Mouse (Mus musculus) hindbrain, embryonic 10.5 days (tissue): ENCODE data around the gene Gm10318. TPM values are rescaled to one million over a fixed set of nuclear protein-coding genes. Genes with fewer than 3 reads are reported as not detected.

Experiments
- DNase-seq: peaks from one replicate; pipeline ENCODE4 v3.0.0-alpha.2; 2017; ENCODE audit warnings: low spot score
- H3K27ac ChIP-seq: fragments of 300-500 bp; sonication (generic); 2 replicates; pipeline ENCODE4 v1.5.1; 2016; ENCODE audit warnings: mild to moderate bottlenecking, moderate library complexity
- H3K27me3 ChIP-seq: fragments of 300-500 bp; sonication (generic); 2 replicates; pipeline ENCODE4 v1.6.1; 2016; ENCODE audit warnings: mild to moderate bottlenecking; ENCODE audit not compliant: poor library complexity, insufficient read depth, severe bottlenecking
- H3K36me3 ChIP-seq: fragments of 300-500 bp; sonication (generic); 2 replicates; pipeline ENCODE4 v1.6.1; 2016; ENCODE audit warnings: mild to moderate bottlenecking, moderate library complexity
- H3K4me1 ChIP-seq: fragments of 300-500 bp; sonication (generic); replicated peaks from 2 replicates; pipeline ENCODE4 v1.6.1; 2016; ENCODE audit warnings: mild to moderate bottlenecking
- H3K4me3 ChIP-seq: fragments of 300-500 bp; sonication (generic); 2 replicates; pipeline ENCODE4 v1.5.1; 2016; ENCODE audit warnings: mild to moderate bottlenecking, moderate library complexity
- H3K9me3 ChIP-seq: fragments of 300-500 bp; sonication (generic); 2 replicates; pipeline ENCODE4 v1.6.1; 2016; ENCODE audit warnings: mild to moderate bottlenecking, moderate library complexity
- WGBS: fragments of 180-500 bp; shearing (Covaris S2); methylation state at CpG from one replicate; pipeline ENCODE4 v1.1.7; 2016; 5-methylcytosine and 5-hydroxymethylcytosine counted together
- polyA plus RNA-seq: library from polyadenylated mRNA; unstranded; fragments of >200 nt; fragmentation: Nextera tagmentation; extraction: Ambion mirVana; gene quantifications from 2 replicates; pipeline ENCODE4 v1.2.1, GENCODE M21; 2016

Gm10318 gene
- polyA plus RNA-seq: not detected in 2 replicates

- DNase-seq: no peak
- Histone ChIP-seq H3K9me3 (no peaks in the 10 kb centered on the region), H3K4me1 (peaks cover 9% of the 10 kb centered on the region; the same call in 1 of the 2 replicates), H3K27me3 (no peaks in the 10 kb centered on the region), H3K27ac (0 out of 2 replicates have a peak within 1 kb of the TSS, but pooled peaks have one; percentile 35), H3K36me3 (no peaks in the 10 kb centered on the region), H3K4me3 (no peak within 1 kb of the TSS)
- WGBS: 61% methylated on average over 9 of the region's 9 CpGs
Observed at GRCm38 (mm10) chr10:77852559-77852958, at the start of gene Gm10318. Gene Gm10318 (plus strand): TSS chr10:77852859.

GRCm38 (mm10) chr10:77804095-77804494 is 48.6 kb upstream of the Gm10318 start:
- Histone ChIP-seq H3K27ac (no peak overlapping the region), H3K9me3 (peaks cover 6% of the 10 kb centered on the region; the same call in 1 of the 2 replicates), H3K27me3 (no peaks in the 10 kb centered on the region), H3K4me1 (peaks cover 3% of the 10 kb centered on the region), H3K36me3 (no peaks in the 10 kb centered on the region), H3K4me3 (no peak overlapping the region)
- 82% methylated on average over 3 of the region's 3 CpGs for WGBS
- DNase-seq: no peak

DNA sequence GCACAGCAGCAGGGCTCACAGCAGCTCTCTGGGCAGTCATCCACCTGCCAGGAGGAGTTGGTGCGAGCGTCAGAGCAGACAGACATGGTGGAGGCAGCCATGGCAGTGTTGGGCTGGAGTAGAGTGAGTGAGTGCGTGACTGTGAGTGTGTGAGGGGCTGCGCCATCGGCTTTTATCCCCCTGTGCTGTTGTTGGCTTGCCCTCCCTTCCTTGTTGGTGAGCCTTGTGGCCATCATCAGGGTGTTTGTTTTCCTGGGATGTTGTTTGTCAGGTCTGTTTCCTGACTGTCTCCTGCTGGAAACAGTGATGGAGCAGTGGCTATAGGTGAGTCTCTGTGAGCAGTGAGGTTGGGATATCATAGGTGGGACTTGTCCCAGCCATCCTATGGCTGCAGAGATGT is 40.9 kb upstream of the Gm10318 start, which contains the start of gene Gm9507:
Gene Gm9507, minus strand, starts transcription at position 101 of the 400 bp plus-strand sequence.
- Histone ChIP-seq H3K4me3 (no peak within 1 kb of the TSS), H3K9me3 (peaks cover 9% of the 10 kb centered on the region), H3K27ac (no peak within 1 kb of the TSS), H3K27me3 (no peaks in the 10 kb centered on the region), H3K36me3 (no peaks in the 10 kb centered on the region), H3K4me1 (peaks cover 7% of the 10 kb centered on the region; the same call in 1 of the 2 replicates)
- no peak for DNase-seq
- WGBS: 72% methylated on average over 5 of the region's 5 CpGs

- Histone ChIP-seq H3K36me3 (no peaks in the 10 kb centered on the region), H3K9me3 (peaks cover 3% of the 10 kb centered on the region; the same call in 1 of the 2 replicates), H3K4me1 (peaks cover 7% of the 10 kb centered on the region; the same call in 1 of the 2 replicates), H3K4me3 (no peak within 1 kb of the TSS), H3K27ac (0 out of 2 replicates have a peak within 1 kb of the TSS, but pooled peaks have one; percentile 35), H3K27me3 (no peaks in the 10 kb centered on the region)
- WGBS: 57% methylated on average over 4 of the region's 4 CpGs
- no peak for DNase-seq
Observed at GRCm38 (mm10) chr10:77814382-77814781, 38.3 kb upstream of the Gm10318 start, which contains the start of gene Gm2696. Gene Gm2696 (plus strand): TSS chr10:77814682.

DNA sequence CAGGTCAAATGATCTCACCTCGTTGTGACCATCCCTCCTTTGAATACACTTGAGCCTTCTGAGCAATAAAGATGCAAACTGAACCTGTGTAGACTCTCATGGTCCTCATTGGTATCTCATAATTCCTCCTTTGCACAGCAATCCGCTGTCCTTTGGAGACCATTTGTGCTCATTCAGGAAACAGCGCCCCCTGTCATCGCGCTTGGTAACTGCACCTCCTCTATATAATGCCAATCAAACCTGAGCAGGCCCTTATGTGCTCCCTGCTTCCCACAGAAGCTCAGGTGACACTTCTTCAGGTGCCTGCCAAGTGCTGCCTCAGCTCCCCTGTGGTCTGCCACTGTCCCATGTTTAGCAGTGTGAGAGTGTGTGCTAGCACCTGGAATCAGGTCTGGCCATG is 37.1 kb upstream of the Gm10318 start:
- 31% methylated on average over 5 of the region's 5 CpGs for WGBS
- H3K4me3 ChIP-seq: no peak overlapping the region
- H3K4me1 ChIP-seq: peaks cover 7% of the 10 kb centered on the region; the same call in 1 of the 2 replicates
- H3K9me3 ChIP-seq: no peaks in the 10 kb centered on the region
- H3K27me3 ChIP-seq: no peaks in the 10 kb centered on the region
- 0 out of 2 replicates have a peak overlapping the region, but pooled peaks have one; percentile 35 for H3K27ac ChIP-seq
- peak; percentile 33 for DNase-seq
- H3K36me3 ChIP-seq: no peaks in the 10 kb centered on the region

GRCm38 (mm10) chr10:77818523-77818922 is 34.1 kb upstream of the Gm10318 start:
- H3K4me3 ChIP-seq: no peak overlapping the region
- no peak for DNase-seq
- H3K27ac ChIP-seq: no peak overlapping the region
- H3K36me3 ChIP-seq: no peaks in the 10 kb centered on the region
- no peaks in the 10 kb centered on the region for H3K27me3 ChIP-seq
- no peaks in the 10 kb centered on the region for H3K9me3 ChIP-seq
- 93% methylated on average over 4 of the region's 4 CpGs for WGBS
- H3K4me1 ChIP-seq: peaks cover 7% of the 10 kb centered on the region; the same call in 1 of the 2 replicates

DNA sequence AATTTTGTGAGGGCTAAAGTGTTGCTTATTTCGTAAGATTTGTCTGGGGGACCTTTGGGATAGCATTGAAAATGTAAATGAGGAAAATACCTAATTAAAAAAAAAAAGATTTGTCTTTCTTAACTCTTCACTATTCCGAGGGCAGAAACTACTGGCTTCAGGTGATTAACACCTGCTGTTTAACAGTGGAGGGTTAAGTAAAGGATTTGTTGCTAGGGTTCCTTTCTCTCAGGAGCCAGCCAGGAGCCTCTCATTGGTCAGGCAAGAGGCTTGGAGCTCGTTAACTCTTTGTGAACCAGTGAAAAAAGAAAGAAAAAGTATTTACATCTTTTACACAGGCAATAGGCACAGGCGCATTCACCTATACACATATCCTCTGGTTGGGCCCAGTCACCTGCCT is 33.5 kb upstream of the Gm10318 start:
- Histone ChIP-seq H3K9me3 (peaks cover 5% of the 10 kb centered on the region; the same call in 1 of the 2 replicates), H3K27me3 (no peaks in the 10 kb centered on the region), H3K27ac (no peak overlapping the region), H3K4me1 (peaks cover 7% of the 10 kb centered on the region; the same call in 1 of the 2 replicates), H3K4me3 (no peak overlapping the region), H3K36me3 (no peaks in the 10 kb centered on the region)
- WGBS: 40% methylated on average over 4 of the region's 4 CpGs
- no peak for DNase-seq

- Histone ChIP-seq H3K4me1 (no peaks in the 10 kb centered on the region), H3K27ac (no peak within 1 kb of the TSS), H3K9me3 (peaks cover 5% of the 10 kb centered on the region; the same call in 1 of the 2 replicates), H3K27me3 (no peaks in the 10 kb centered on the region), H3K4me3 (no peak within 1 kb of the TSS), H3K36me3 (no peaks in the 10 kb centered on the region)
- WGBS: 67% methylated on average over 6 of the region's 6 CpGs
- DNase-seq: no peak
Observed at GRCm38 (mm10) chr10:77826951-77827350, 25.7 kb upstream of the Gm10318 start, which contains the start of gene Krtap10-4. Gene Krtap10-4 (minus strand): TSS chr10:77827095.

DNA sequence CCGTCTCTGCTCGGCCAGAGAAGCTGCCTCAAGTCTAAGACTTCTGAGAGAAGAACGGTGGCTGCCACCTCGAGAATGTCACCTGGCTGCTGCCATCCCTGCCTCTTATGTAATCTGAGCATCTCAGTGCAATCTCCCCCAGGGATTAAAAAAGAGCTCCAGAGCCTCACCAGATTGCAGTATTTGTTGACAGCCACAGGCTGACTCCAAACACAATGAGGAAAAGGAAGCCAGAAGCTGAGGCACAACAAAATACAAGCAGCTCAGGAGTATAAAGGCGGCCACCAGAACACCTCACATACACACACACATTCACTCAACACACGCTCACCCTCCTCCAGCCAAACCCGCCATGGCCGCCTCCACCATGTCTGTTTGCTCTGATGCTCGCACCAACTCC is 17.0 kb upstream of the Gm10318 start, which contains the start of gene Krtap10-10:
Gene Krtap10-10, plus strand, starts transcription at position 301 of the 400 bp plus-strand sequence.
- WGBS: 73% methylated on average over 9 of the region's 9 CpGs
- H3K27me3 ChIP-seq: no peaks in the 10 kb centered on the region
- peaks cover 6% of the 10 kb centered on the region; the same call in 1 of the 2 replicates for H3K4me1 ChIP-seq
- H3K36me3 ChIP-seq: no peaks in the 10 kb centered on the region
- no peak within 1 kb of the TSS for H3K4me3 ChIP-seq
- no peak within 1 kb of the TSS for H3K27ac ChIP-seq
- no peaks in the 10 kb centered on the region for H3K9me3 ChIP-seq
- DNase-seq: no peak

DNA sequence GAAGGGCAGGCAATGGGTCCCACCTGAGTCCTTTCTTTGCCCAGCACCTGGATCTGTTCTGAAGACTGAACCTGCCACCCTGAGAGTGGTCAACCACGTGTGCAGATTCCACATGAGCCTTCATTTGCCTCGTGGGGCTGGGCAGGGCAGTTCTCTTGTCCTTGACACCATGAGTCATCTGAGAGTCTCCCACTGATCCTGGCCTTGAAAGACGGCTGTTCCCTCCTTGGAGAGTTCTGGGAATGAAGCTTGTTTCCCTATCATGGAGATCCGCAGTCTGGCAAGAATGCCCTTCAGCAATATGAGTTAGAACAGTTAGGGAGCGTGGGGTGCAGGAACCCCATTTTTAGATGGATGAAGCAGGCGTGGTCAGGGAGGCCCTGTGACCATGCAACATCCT is 13.7 kb upstream of the Gm10318 start:
- H3K4me1 ChIP-seq: peaks cover 6% of the 10 kb centered on the region; the same call in 1 of the 2 replicates
- H3K36me3 ChIP-seq: no peaks in the 10 kb centered on the region
- H3K27ac ChIP-seq: no peak overlapping the region
- WGBS: 80% methylated on average over 6 of the region's 6 CpGs
- no peak for DNase-seq
- no peaks in the 10 kb centered on the region for H3K27me3 ChIP-seq
- no peak overlapping the region for H3K4me3 ChIP-seq
- peaks cover 15% of the 10 kb centered on the region for H3K9me3 ChIP-seq

DNA sequence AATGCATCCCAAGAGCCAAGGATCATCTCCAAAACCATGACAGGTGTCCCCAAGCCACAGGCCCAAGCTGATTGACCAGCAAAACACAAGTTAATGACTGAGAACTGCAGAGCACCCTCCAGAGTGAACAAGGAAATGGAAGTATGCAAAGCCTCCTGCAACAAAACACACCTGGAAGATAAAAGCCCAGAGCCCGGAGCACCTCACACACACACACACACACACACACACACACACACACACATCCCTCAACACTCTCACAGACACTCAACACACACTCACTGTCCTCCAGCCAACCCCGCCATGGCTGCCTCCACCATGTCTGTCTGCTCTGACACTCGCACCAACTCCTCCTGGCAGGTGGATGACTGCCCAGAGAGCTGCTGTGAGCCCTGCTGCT is 6.2 kb upstream of the Gm10318 start, which contains the start of gene Gm36176:
Gene Gm36176, plus strand, starts transcription at position 301 of the 400 bp plus-strand sequence.
- H3K9me3 ChIP-seq: peaks cover 23% of the 10 kb centered on the region
- no peak within 1 kb of the TSS for H3K27ac ChIP-seq
- no peaks in the 10 kb centered on the region for H3K36me3 ChIP-seq
- 0 out of 2 replicates have a peak, but pooled peaks cover 7% of the 10 kb centered on the region for H3K4me1 ChIP-seq
- no peaks in the 10 kb centered on the region for H3K27me3 ChIP-seq
- no peak within 1 kb of the TSS for H3K4me3 ChIP-seq
- DNase-seq: no peak
- 68% methylated on average over 3 of the region's 3 CpGs for WGBS

DNA sequence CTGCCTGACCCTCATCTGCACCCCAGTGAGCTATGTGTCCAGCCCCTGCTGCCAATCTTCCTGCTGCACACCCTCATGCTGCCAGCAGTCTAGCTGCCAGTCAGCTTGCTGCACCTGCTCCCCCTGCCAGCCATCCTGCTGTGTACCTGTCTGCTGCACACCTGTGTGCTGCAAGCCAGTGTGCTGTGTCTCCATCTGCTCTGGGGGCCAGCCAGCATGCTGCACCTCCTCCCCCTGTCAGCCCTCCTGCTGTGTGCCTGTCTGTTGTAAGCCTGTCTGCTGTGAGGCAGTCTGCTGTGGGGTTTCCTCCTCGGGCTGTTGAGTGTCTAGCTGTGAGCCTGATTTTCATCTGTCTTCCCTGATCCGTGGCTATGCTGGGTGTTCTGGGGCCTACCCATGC is 5.7 kb upstream of the Gm10318 start:
- WGBS: 12% methylated on average over 2 of the region's 2 CpGs
- no peak overlapping the region for H3K27ac ChIP-seq
- DNase-seq: no peak
- H3K4me1 ChIP-seq: 0 out of 2 replicates have a peak, but pooled peaks cover 7% of the 10 kb centered on the region
- H3K9me3 ChIP-seq: peaks cover 23% of the 10 kb centered on the region
- H3K36me3 ChIP-seq: no peaks in the 10 kb centered on the region
- H3K4me3 ChIP-seq: no peak overlapping the region
- H3K27me3 ChIP-seq: no peaks in the 10 kb centered on the region

- no peak for DNase-seq
- WGBS: 84% methylated on average over 2 of the region's 2 CpGs
- H3K27ac ChIP-seq: no peak overlapping the region
Observed at GRCm38 (mm10) chr10:77847538-77847937, 5.1 kb upstream of the Gm10318 start.

More at GRCm38 (mm10) chr10:77847538-77847937, 5.1 kb upstream of the Gm10318 start:
- Histone ChIP-seq H3K9me3 (peaks cover 22% of the 10 kb centered on the region), H3K4me3 (no peak overlapping the region), H3K36me3 (no peaks in the 10 kb centered on the region), H3K27me3 (no peaks in the 10 kb centered on the region), H3K4me1 (peaks cover 7% of the 10 kb centered on the region; the same call in 1 of the 2 replicates)
